Mouse (Mus musculus) E14TG2a.4 (cell line): ENCODE measurements around the gene Gid8.
"Not testable (repeated sequence)": the region's sequence is repeated elsewhere in the genome, so short reads cannot be mapped to it uniquely, and the experiment has no call there.

Source experiments
- H3K27me3 ChIP-seq: 2 replicates; pipeline ENCODE4 v1.6.1; 2014; ENCODE audit warnings: low read length, control low read depth; ENCODE audit not compliant: insufficient read depth
- H3K36me3 ChIP-seq: 2 replicates; pipeline ENCODE4 v1.6.1; 2014; ENCODE audit warnings: low read length, control low read depth; ENCODE audit not compliant: insufficient read depth
- H3K4me1 ChIP-seq: replicated peaks from 2 replicates; pipeline ENCODE4 v1.6.1; 2014; ENCODE audit warnings: low read depth, low read length, control low read depth
- H3K4me3 ChIP-seq: replicated peaks from 2 replicates; pipeline ENCODE4 v1.5.1; 2014; ENCODE audit warnings: mild to moderate bottlenecking, low read length
- H3K9me3 ChIP-seq: 2 replicates; pipeline ENCODE4 v1.6.1; 2014; ENCODE audit warnings: low read length, control low read depth
- CTCF ChIP-seq: conservative IDR thresholded peaks from 2 replicates; pipeline ENCODE4 v1.5.1; 2014; ENCODE audit warnings: low read length
- NANOG ChIP-seq: IDR thresholded peaks from 2 replicates; pipeline ENCODE4 v1.6.1; 2014; ENCODE audit warnings: borderline replicate concordance, low read length, mixed read lengths
- POU5F1 ChIP-seq: IDR thresholded peaks from 2 replicates; pipeline ENCODE4 v1.6.1; 2014; ENCODE audit warnings: low read length, borderline replicate concordance

Gene Gid8

DNA sequence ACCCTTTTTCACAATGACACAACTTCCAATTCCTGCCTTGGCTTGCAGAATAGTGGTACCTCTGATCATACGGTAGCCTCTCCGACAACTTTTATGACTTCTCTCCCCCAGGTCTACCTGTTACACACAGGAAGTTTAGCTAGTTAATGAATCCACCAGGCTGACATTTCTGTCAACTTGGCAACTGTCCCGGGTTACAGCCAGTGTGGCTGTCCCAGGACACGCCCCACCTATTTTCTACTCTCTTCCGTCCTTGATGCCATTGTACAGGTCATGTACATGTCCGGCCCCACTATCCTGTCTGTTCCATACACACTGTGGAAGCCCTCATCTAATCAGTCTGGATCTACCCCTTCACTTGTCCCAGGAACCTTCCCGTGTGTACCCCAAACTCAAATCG lies 5.3 kb upstream of the Gid8 start:
- Histone ChIP-seq H3K27me3 (no peaks in the 10 kb centered on the region), H3K4me3 (peak overlapping the region; percentile 99), H3K4me1 (peaks cover 73% of the 10 kb centered on the region), H3K36me3 (peaks cover 68% of the 10 kb centered on the region), H3K9me3 (no peaks in the 10 kb centered on the region)
- TF ChIP-seq CTCF, result no peak
- TF ChIP-seq NANOG, result no peak
- TF ChIP-seq POU5F1, result no peak

DNA sequence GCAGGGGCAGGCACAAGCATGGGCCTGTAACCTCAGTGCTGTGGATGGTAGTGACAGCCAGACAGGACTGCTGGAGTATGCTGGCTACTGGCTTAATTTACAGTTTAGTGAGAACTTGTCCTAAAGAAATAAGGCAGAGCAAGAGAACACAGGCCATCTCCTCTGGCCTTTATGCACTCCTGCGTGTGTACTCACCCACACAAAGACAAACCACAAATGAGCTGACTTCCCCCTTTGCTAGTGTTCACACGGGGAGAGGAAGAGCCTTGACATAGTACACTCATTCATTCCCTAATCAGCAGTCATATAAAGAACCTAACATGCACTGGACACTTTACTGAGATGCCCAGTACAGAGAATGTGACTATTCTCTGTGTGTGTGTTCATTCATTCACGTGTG lies 4.9 kb upstream of the Gid8 start:
- peak overlapping the region; percentile 99 for H3K4me3 ChIP-seq
- H3K27me3 ChIP-seq, result no peaks in the 10 kb centered on the region
- peaks cover 69% of the 10 kb centered on the region for H3K4me1 ChIP-seq
- H3K9me3 ChIP-seq, result no peaks in the 10 kb centered on the region
- peaks cover 65% of the 10 kb centered on the region for H3K36me3 ChIP-seq
- TF ChIP-seq POU5F1, result no peak

- H3K9me3 ChIP-seq, result no peaks in the 10 kb centered on the region
- peaks cover 56% of the 10 kb centered on the region for H3K36me3 ChIP-seq
- no peak for TF ChIP-seq POU5F1
- TF ChIP-seq NANOG, result no peak
- peak; percentile 32 for TF ChIP-seq CTCF
- peak overlapping the region; percentile 99 for H3K4me3 ChIP-seq
- no peaks in the 10 kb centered on the region for H3K27me3 ChIP-seq
- H3K4me1 ChIP-seq, result peaks cover 60% of the 10 kb centered on the region
Observed at GRCm38 (mm10) chr2:180705975-180706374, 3.9 kb upstream of the Gid8 start.

DNA sequence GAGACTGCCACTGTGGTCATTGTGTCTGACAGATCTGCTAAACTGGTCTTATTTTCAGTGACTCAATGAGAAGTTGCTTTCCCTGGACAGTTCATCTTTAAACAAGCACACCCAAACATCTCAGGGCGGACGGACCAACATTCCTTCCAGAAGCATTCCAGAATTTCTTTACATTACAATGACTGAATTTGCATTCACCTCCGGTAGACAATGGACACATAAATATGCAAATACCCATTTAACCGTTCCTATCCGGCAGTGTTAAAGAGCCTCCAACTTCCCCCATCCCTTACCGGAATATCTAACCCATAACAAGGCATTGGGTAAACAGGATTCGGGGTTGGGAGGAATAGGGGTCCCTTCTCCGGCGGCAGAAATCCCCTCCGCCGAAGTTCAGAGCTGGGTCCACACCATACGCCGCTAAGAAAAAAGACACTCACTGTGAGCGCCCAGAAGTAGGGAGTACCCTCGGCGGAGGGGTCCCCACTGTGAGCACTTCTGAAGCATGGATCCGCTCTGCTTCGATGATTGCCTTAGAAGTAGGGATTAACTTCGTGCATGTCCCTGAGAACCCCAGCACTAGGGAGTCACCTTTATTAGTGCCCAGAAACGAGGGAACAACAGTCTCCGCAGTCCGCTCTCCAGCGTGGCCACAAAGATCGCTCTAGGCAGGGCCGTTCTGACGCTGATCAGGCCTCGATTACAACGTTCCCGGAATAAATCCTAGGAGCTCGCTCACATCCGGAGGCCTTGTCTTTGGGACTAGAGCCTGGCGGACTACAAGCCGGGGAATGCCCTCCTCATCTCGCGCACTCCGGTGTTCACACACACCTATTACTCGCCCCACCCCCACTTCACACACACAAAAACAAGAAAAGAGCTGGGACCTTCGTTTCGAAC lies 644 bp upstream of the Gid8 start:
- peaks cover 60% of the 10 kb centered on the region for H3K4me1 ChIP-seq
- peak; percentile 97 for TF ChIP-seq POU5F1
- peak; percentile 84 for TF ChIP-seq NANOG
- no peak for TF ChIP-seq CTCF

DNA sequence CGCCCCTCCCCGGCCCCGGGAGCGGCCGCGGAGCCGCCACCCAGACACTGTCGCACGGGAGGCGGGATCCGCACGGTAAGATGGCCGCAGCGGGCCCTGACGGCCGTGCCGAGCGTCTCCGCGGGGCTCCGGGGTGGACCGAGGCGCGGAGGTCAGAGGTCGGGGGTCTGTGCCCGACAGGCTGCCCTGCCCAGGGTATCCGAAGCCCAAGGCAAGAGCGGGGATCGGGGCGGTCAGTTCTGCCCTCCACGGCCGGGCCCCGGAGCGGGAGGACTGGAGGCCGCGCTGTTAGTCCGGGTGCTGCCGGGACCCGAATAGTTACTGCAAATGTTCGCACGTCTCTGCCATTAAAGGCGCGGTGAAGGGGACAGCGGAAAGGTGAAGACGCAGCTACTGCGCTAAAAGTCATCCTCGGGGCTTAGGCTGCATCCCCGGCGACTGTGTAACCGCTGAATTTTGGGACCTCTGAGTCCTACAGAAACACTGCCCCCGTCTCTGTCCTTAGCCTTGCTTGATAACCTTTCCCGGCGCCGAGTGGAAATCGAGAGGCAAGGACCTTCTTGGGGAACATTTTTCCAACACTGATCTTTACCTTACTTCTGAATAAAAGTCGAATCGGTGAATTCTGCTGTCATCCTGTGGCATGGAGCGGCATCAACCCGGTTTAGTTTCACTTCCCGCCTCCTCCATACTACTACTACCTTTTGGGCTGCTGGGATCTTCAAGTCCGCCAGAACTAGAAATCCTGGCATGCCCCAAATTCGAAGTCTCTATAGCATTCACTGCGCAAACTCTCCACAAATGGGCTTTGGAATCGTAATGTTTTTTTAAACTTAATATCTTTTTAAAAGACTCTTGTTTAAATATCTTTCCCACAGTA lies 599 bp downstream of the Gid8 start:
- TF ChIP-seq NANOG (no peak), CTCF (no peak), POU5F1 (no peak)
- Histone ChIP-seq H3K4me3 (peak overlapping the region; percentile 99), H3K4me1 (peaks cover 53% of the 10 kb centered on the region), H3K9me3 (no peaks in the 10 kb centered on the region), H3K27me3 (no peaks in the 10 kb centered on the region), H3K36me3 (peaks cover 62% of the 10 kb centered on the region)

More for the DNA sequence above, 644 bp upstream of the Gid8 start:
- Histone ChIP-seq H3K27me3 (no peaks in the 10 kb centered on the region), H3K9me3 (no peaks in the 10 kb centered on the region), H3K4me3 (peak overlapping the region; percentile 99), H3K36me3 (peaks cover 63% of the 10 kb centered on the region)

DNA sequence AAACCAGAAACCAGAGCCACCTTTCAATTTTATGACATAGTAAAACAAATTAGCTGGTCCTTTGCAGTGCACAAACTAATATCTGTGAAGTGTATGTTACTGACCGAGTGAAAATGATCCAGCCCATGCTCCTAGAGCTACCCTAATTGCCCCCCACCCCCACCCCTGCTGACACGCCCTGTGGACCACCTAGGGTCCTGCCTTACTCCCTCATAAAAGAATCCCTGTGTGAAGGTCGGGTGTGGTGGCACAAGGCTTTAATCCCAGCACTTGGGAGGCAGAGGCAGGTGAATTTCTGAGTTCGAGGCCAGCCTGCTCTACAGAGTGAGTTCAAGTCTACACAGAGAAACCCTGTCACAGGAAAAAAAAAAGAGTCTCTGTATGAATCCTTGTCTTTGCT lies 1.6 kb downstream of the Gid8 start:
- Histone ChIP-seq H3K36me3 (peaks cover 62% of the 10 kb centered on the region), H3K4me3 (peak overlapping the region; percentile 99), H3K9me3 (no peaks in the 10 kb centered on the region), H3K4me1 (peaks cover 44% of the 10 kb centered on the region), H3K27me3 (no peaks in the 10 kb centered on the region)
- TF ChIP-seq NANOG, result no peak
- TF ChIP-seq CTCF, result no peak
- no peak for TF ChIP-seq POU5F1

DNA sequence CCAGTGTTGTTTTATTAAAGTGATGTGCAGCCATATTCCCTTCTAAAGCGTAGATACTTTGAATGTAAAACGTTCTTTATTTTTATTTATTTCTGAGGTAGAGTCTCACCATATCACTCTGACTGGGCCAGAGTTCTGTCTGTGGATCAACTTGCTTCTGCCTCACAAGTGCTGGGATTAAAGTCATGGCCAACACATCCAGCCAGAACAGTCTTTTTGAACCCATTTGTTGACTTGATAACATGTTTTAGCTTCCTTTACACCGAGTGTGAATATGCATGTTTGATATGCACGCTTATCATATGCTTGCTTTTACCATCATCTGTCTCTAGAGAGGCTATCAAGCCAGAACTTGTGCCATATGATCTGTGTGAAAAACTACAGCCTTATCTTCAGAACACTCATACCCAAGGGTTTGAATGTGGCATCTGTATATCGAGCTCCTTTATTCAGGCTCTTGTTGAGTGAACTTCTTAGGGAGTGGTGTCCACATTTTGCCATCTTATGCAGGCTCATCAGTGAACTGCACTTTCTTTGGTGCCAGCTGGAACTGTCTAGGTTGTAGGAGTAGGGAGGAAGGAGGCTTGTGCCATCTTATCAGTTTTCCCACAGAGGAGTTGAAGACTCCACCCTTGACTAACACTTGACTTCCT lies 2.2 kb downstream of the Gid8 start:
- Histone ChIP-seq H3K4me1 (peaks cover 43% of the 10 kb centered on the region), H3K27me3 (no peaks in the 10 kb centered on the region), H3K36me3 (peaks cover 62% of the 10 kb centered on the region), H3K4me3 (peak overlapping the region; percentile 99), H3K9me3 (no peaks in the 10 kb centered on the region)
- TF ChIP-seq NANOG (no peak), CTCF (no peak), POU5F1 (no peak)

DNA sequence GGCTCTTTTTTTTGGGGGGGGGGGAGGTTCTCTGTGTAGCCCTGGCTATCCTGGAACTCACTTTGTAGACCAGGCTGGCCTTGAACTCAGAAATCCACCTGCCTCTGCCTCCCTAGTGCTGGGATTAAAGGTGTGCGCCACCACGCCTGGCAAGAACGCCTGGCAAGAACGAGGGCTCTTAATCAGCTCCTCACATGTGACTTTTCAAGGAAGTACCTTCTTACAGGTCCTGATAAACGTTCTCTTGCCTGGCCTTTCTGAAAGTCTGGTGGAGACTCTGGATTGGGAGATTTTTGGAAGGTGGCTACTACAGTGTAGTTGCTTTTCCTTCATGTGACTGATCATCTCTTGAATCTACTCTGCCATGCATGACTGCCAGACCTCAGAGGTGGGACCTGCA lies 12.8 kb downstream of the Gid8 start:
- H3K4me3 ChIP-seq, H3K27me3 ChIP-seq: not testable (repeated sequence)
- Histone ChIP-seq H3K4me1 (peaks cover 45% of the 10 kb centered on the region), H3K9me3 (peaks cover 32% of the 10 kb centered on the region), H3K36me3 (peaks cover 70% of the 10 kb centered on the region)
